Mouse (Mus musculus) bone marrow, adult 2 months (tissue): ENCODE results near the gene Chn2.

Experiments used
- CTCF ChIP-seq: fragments of 200-500 bp; IDR thresholded peaks from 2 replicates; pipeline ENCODE4 v1.5.1; 2011; ENCODE audit warnings: low read length, control low read depth; ENCODE audit not compliant: control insufficient read depth, insufficient read depth
- POLR2A ChIP-seq: fragments of 200-500 bp; IDR thresholded peaks from 2 replicates; pipeline ENCODE4 v1.6.1; 2011; ENCODE audit warnings: low read depth, mild to moderate bottlenecking, control low read depth, low read length, borderline replicate concordance; ENCODE audit not compliant: control insufficient read depth

GRCm38 (mm10) chr6:54200031-54200722 is 160.8 kb downstream of the Chn2 start:
- TF ChIP-seq CTCF (no peak), POLR2A (no peak)
